ENCODE assay signal across 10 mouse cellular contexts in the genomic region with DNA sequence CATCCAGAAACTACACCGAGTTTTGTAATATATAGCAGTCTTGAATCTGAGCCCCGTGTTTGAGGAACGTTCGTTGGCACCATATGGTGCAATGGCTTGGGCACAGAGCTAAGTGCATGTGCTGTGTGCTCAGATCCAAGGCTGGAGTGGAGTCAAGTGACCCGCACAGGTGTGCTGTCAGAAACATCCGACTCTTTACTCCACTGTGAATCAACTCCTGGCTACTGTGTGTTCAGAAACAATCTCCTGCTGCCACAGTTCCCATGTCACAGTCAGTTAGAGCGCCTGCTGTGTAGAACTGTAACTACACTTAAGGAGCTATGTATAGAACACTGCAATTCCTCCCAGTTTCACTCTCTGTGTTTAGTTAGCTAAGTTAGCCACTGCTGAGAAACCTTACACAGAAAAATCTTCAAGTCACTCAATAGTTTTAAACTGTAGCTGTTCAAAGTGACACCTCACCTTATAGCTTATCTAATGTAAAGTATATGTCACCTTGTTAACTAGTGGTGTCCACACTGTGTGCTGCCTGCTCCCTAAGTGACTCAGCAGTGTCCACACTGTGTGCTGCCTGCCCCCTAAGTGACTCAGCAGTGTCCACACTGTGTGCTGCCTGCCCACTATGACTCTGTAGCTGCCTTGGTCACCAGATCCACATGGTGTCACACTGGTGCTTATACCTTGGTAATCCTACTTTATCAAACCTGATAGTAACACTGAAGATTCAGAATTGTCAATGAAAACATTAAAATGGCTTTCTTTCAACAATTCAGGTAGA. TPM values are rescaled to one million over a fixed set of nuclear protein-coding genes. Genes with fewer than 3 reads are reported as not detected.
DNase-seq lines count a peak whose midpoint lies in the region; ATAC-seq and TF ChIP-seq lines count a peak whose summit lies in the region.
"Had no signal": no experiment of that assay in that cellular context is flagged by ENCODE, and none has a peak within 500 bp of the region (broad histone marks: within the 10 kb centered on the region; RNA-seq: fewer than 3 reads in every experiment).

No protein-coding gene starts in this region.

- peak; percentile 67 for ATAC-seq in forebrain, embryonic 15.5 days (replicated peaks)
- ATAC-seq in lung, embryonic 16.5 days (ENCODE audit: low read depth) = peak; percentile 54
- ATAC-seq in granulocyte monocyte progenitor cell, adult 5-6 weeks (replicated peaks; ENCODE audit: poor library complexity, severe bottlenecking) = peak; percentile 75
- 0 out of 2 replicates have a peak, but pooled peaks have one; percentile 45 for ATAC-seq in stomach, postnatal 0 days (ENCODE audit: low FRiP score, low TSS enrichment)
- ATAC-seq: midbrain, embryonic 16.5 days had no signal

- H3K9ac ChIP-seq in forebrain, embryonic 15.5 days (replicated peaks) = no peak overlapping the region
- H3K9ac ChIP-seq in lung, embryonic 16.5 days (ENCODE audit: low read length) = no peak overlapping the region
- H3K9ac ChIP-seq in stomach, postnatal 0 days (ENCODE audit: low read length) = no peak overlapping the region

- H3K4me2 ChIP-seq in forebrain, embryonic 15.5 days (replicated peaks) = no peak overlapping the region
- no peak overlapping the region for H3K4me2 ChIP-seq in lung, embryonic 16.5 days (ENCODE audit: low read depth, low read length)
- H3K4me2 ChIP-seq in stomach, postnatal 0 days (replicated peaks; ENCODE audit: low read depth) = no peak overlapping the region

- H3K4me3 ChIP-seq in forebrain, embryonic 15.5 days = no peak overlapping the region
- H3K4me3 ChIP-seq in forebrain, embryonic 10.5 days = no peak overlapping the region
- H3K4me3 ChIP-seq in lung, embryonic 16.5 days (ENCODE audit: low read length) = no peak overlapping the region
- H3K4me3 ChIP-seq in stomach, postnatal 0 days (ENCODE audit: low read depth, low read length) = no peak overlapping the region
- H3K4me3 ChIP-seq: hindbrain, embryonic 10.5 days had no signal

- no peak for DNase-seq in forebrain, embryonic 10.5 days (ENCODE audit: extremely low spot score, low spot score)
- DNase-seq in lung, postnatal 14 days = no peak
- DNase-seq in stomach, postnatal 0 days (ENCODE audit: low spot score) = no peak
- no peak for DNase-seq in testis, postnatal 14 days (ENCODE audit: low spot score)
- no peak for DNase-seq in layer of hippocampus, postnatal 14 days (ENCODE audit: low spot score in 2 of 2)

- H3K27ac ChIP-seq in forebrain, embryonic 15.5 days (replicated peaks) = no peak overlapping the region
- no peak overlapping the region for H3K27ac ChIP-seq in forebrain, embryonic 10.5 days
- H3K27ac ChIP-seq in lung, embryonic 16.5 days (ENCODE audit: low read length) = peak overlapping the region; percentile 36; the same call in 1 of the 2 replicates
- H3K27ac ChIP-seq in stomach, postnatal 0 days (replicated peaks) = no peak overlapping the region
- H3K27ac ChIP-seq: hindbrain, embryonic 10.5 days had no signal

- no peak for TF ChIP-seq CTCF in stomach, postnatal 0 days (IDR thresholded peaks at IDR 0.05; ENCODE audit: low read depth)

- no peaks in the 10 kb centered on the region for H3K36me3 ChIP-seq in forebrain, embryonic 15.5 days
- no peaks in the 10 kb centered on the region for H3K36me3 ChIP-seq in forebrain, embryonic 10.5 days (replicated peaks)
- no peaks in the 10 kb centered on the region for H3K36me3 ChIP-seq in lung, embryonic 16.5 days (ENCODE audit: control insufficient read depth, insufficient read depth, low read length)
- H3K36me3 ChIP-seq in stomach, postnatal 0 days (ENCODE audit: control insufficient read depth, insufficient read depth, low read length) = no peaks in the 10 kb centered on the region
- H3K36me3 ChIP-seq: hindbrain, embryonic 10.5 days had no signal

- H3K4me1 ChIP-seq in forebrain, embryonic 15.5 days = peaks cover 29% of the 10 kb centered on the region
- H3K4me1 ChIP-seq in forebrain, embryonic 10.5 days = peaks cover 29% of the 10 kb centered on the region
- peaks cover 30% of the 10 kb centered on the region for H3K4me1 ChIP-seq in lung, embryonic 16.5 days (replicated peaks; ENCODE audit: control insufficient read depth, insufficient read depth, low read length)
- no peaks in the 10 kb centered on the region; the same call in 1 of the 2 replicates for H3K4me1 ChIP-seq in stomach, postnatal 0 days (replicated peaks; ENCODE audit: control insufficient read depth, insufficient read depth)

- 56% methylated on average over 7 of the region's 7 CpGs for WGBS in forebrain, embryonic 15.5 days
- 92% methylated on average over 7 of the region's 7 CpGs for WGBS in forebrain, embryonic 10.5 days
- WGBS in lung, embryonic 16.5 days = 55% methylated on average over 7 of the region's 7 CpGs
- WGBS in stomach, postnatal 0 days = 67% methylated on average over 7 of the region's 7 CpGs

- H3K27me3 ChIP-seq in forebrain, embryonic 15.5 days = no peaks in the 10 kb centered on the region
- H3K27me3 ChIP-seq in forebrain, embryonic 10.5 days (ENCODE audit: poor library complexity, severe bottlenecking) = no peaks in the 10 kb centered on the region
- H3K27me3 ChIP-seq in lung, embryonic 16.5 days (ENCODE audit: control insufficient read depth, insufficient read depth, low read depth, low read length) = no peaks in the 10 kb centered on the region
- no peaks in the 10 kb centered on the region for H3K27me3 ChIP-seq in stomach, postnatal 0 days (ENCODE audit: control insufficient read depth, insufficient read depth, low read length)

- H3K9me3 ChIP-seq in forebrain, embryonic 15.5 days = no peaks in the 10 kb centered on the region
- H3K9me3 ChIP-seq in forebrain, embryonic 10.5 days = no peaks in the 10 kb centered on the region
- H3K9me3 ChIP-seq in lung, embryonic 16.5 days (ENCODE audit: control insufficient read depth, low read length) = no peaks in the 10 kb centered on the region
- H3K9me3 ChIP-seq in stomach, postnatal 0 days (ENCODE audit: control insufficient read depth, low read length) = no peaks in the 10 kb centered on the region
- H3K9me3 ChIP-seq: hindbrain, embryonic 10.5 days had no signal

- TF ChIP-seq EP300 in stomach, postnatal 0 days (optimal IDR thresholded peaks at IDR 0.05) = no peak

RNA-seq across cellular contexts. Expression of a gene that starts 32.7 kb away (rescaled TPM):
- polyA plus RNA-seq in forebrain, embryonic 15.5 days (2015; fragmentation: Nextera tagmentation; extraction: Ambion mirVana) = 19.7 and 21.5 TPM in 2 replicates
- 12.4 and 13.7 TPM in 2 replicates for polyA plus RNA-seq in forebrain, embryonic 10.5 days (2016; fragmentation: Nextera tagmentation; extraction: Ambion mirVana)
- polyA plus RNA-seq in lung, embryonic 16.5 days (2015; fragmentation: Nextera tagmentation; extraction: Ambion mirVana) = 10.9 and 14.5 TPM in 2 replicates
- total RNA-seq in granulocyte monocyte progenitor cell, adult 5-6 weeks (2014; fragmentation: Nextera tagmentation) = 11.1 and 13.0 TPM in 2 replicates
- total RNA-seq in granulocyte monocyte progenitor cell, adult 5-6 weeks (2017) = 12.3 and 13.7 TPM in 2 replicates
- 5.1 and 5.8 TPM in 2 replicates for polyA plus RNA-seq in stomach, postnatal 0 days (2015; fragmentation: Nextera tagmentation; extraction: Ambion mirVana)
- 10 to 100 TPM; 45.1 to 45.9 TPM for total RNA-seq in layer of hippocampus, postnatal 14 days (2021)

RNA-seq across cellular contexts. Expression of a gene that starts 32.8 kb away (rescaled TPM):
- 528 and 529 TPM in 2 replicates for polyA plus RNA-seq in forebrain, embryonic 15.5 days (2015; fragmentation: Nextera tagmentation; extraction: Ambion mirVana)
- 480 and 492 TPM in 2 replicates for polyA plus RNA-seq in forebrain, embryonic 10.5 days (2016; fragmentation: Nextera tagmentation; extraction: Ambion mirVana)
- 756 and 782 TPM in 2 replicates for polyA plus RNA-seq in lung, embryonic 16.5 days (2015; fragmentation: Nextera tagmentation; extraction: Ambion mirVana)
- 330 and 358 TPM in 2 replicates for total RNA-seq in granulocyte monocyte progenitor cell, adult 5-6 weeks (2014; fragmentation: Nextera tagmentation)
- 781 and 898 TPM in 2 replicates for total RNA-seq in granulocyte monocyte progenitor cell, adult 5-6 weeks (2017)
- 546 and 560 TPM in 2 replicates for polyA plus RNA-seq in stomach, postnatal 0 days (2015; fragmentation: Nextera tagmentation; extraction: Ambion mirVana)
- 100 to 1,000 TPM; 296 to 301 TPM for total RNA-seq in layer of hippocampus, postnatal 14 days (2021)
